Mouse (Mus musculus): Measurements from ENCODE around the gene Irf9. TPM values are rescaled to one million over a fixed set of nuclear protein-coding genes. Genes with fewer than 3 reads are reported as not detected.

Gene Irf9
- polyA plus RNA-seq, 1 experiment: 84.3 TPM

DNA sequence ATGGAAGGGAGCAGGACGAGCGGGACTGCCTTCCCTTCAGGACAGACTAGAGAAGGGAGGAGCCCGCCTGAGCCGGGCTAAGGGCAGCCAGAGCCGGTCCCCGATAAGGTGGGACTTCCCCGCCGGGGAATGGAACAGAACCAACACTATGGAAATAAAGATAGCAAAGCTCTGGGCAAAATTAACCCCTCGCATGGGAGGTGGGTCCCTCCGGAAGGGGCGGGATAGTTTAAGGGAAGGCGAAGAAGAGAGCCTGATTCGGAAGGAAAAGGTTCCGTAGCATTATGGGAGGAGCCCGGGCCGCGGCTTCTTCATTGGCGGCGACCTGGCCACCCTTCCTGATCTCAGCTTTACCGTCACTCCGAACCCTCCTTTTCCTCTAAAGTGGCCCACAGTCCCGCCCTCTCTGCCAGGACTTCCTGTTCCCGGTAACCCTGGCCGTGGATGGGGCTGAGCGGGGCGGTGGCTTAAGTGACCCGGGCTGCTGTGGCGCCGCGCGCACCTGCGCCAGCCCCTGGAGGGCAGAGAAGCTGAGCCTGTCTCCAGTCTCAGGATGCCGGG is 12.0 kb upstream of the Irf9 start, which contains the start of gene Rnf31:
Gene Rnf31 (plus strand): TSS at position 378 of the 561 bp plus-strand sequence.
- no peaks in the 10 kb centered on the region; the same call in 1 of the 2 replicates for H3K4me1 ChIP-seq (ENCODE audit: control insufficient read depth, insufficient read depth, low read length)
- peak; percentile 60; the same call in 1 of the 2 replicates for TF ChIP-seq POLR2A (IDR thresholded peaks at IDR 0.05; ENCODE audit: borderline replicate concordance, control insufficient read depth, low read depth, low read length)
- TF ChIP-seq CTCF (IDR thresholded peaks at IDR 0.05; ENCODE audit: control insufficient read depth, insufficient read depth, low read length): no peak
- peak within 1 kb of the TSS; percentile 96 for H3K27ac ChIP-seq (ENCODE audit: control insufficient read depth, insufficient read depth, low read depth, low read length, poor library complexity)
- under 1% methylated on average over 33 of the region's 33 CpGs for WGBS
- H3K4me3 ChIP-seq (replicated peaks; ENCODE audit: control insufficient read depth, low read depth, low read length): peak within 1 kb of the TSS; percentile 96

DNA sequence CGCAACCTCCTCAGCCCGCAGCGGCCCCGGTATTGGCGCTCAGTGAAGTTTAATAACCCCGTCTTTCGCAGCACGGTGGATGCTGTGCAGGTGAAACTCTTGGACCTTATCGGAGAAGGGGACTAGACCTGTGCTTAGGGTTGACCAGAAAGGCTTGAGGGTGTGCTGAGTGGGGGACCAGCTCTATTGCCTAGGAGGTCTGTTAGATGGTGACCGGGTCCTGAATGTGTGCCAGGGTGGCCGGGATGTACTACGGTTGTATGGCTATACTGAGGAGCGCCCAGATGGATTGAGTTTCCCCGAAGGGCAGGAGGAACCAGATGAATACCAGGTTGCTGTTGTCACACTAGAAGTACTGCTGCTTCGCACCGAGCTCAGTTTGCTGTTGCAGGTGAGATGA is 11.1 kb upstream of the Irf9 start:
- no peaks in the 10 kb centered on the region; the same call in 1 of the 2 replicates for H3K4me1 ChIP-seq (ENCODE audit: control insufficient read depth, insufficient read depth, low read length)
- no peak for TF ChIP-seq CTCF (IDR thresholded peaks at IDR 0.05; ENCODE audit: control insufficient read depth, insufficient read depth, low read length)
- TF ChIP-seq POLR2A (IDR thresholded peaks at IDR 0.05; ENCODE audit: borderline replicate concordance, control insufficient read depth, low read depth, low read length): no peak
- peak overlapping the region; percentile 96 for H3K27ac ChIP-seq (ENCODE audit: control insufficient read depth, insufficient read depth, low read depth, low read length, poor library complexity)
- 3% methylated on average over 16 of the region's 16 CpGs for WGBS
- H3K4me3 ChIP-seq (replicated peaks; ENCODE audit: control insufficient read depth, low read depth, low read length): peak overlapping the region; percentile 96

GRCm38 (mm10) chr14:55596036-55596690 is 7.2 kb upstream of the Irf9 start:
- Histone ChIP-seq H3K4me1 (ENCODE audit: control insufficient read depth, insufficient read depth, low read length) (no peaks in the 10 kb centered on the region; the same call in 1 of the 2 replicates), H3K4me3 (replicated peaks; ENCODE audit: control insufficient read depth, low read depth, low read length) (no peak overlapping the region), H3K27ac (ENCODE audit: control insufficient read depth, insufficient read depth, low read depth, low read length, poor library complexity) (no peak overlapping the region)
- WGBS: 92% methylated on average over 13 of the region's 13 CpGs
- TF ChIP-seq POLR2A (IDR thresholded peaks at IDR 0.05; ENCODE audit: borderline replicate concordance, control insufficient read depth, low read depth, low read length) (no peak), CTCF (IDR thresholded peaks at IDR 0.05; ENCODE audit: control insufficient read depth, insufficient read depth, low read length) (no peak)

DNA sequence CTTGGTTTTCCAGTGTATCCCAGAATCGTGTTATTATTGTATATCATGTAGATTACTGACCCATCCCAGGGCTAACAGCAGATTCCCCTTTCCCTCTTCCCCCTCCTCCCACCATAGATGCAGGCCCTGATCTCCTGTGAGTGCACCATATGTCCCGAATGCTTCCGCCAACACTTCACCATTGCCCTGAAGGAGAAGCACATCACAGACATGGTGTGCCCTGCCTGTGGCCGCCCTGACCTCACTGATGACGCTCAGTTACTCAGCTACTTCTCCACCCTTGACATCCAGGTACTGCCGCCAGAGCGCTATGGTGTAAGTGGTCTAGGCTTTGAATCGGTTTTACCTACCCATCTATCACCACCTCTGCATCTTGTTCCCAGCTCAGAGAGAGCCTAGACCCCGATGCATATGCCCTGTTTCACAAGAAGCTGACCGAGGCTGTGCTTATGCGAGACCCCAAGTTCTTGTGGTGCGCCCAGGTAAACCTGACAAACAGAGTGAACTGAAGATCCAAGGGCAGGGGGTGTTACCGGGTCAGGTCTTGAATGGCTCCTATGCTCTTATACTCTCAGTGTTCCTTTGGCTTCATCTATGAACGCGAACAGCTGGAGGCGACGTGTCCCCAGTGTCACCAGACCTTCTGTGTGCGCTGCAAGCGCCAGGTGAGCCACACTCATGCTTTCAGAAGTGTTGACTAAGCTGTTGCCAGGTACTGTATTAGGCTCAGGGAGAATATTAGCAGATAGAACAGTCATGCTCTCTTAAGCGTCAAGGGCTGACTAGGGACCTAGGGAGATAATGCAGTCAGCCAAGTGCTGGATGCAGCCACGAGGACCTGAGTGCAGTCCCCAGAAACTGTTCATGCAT is 4.6 kb upstream of the Irf9 start:
- WGBS: 93% methylated on average over 21 of the region's 21 CpGs
- TF ChIP-seq POLR2A (IDR thresholded peaks at IDR 0.05; ENCODE audit: borderline replicate concordance, control insufficient read depth, low read depth, low read length): no peak
- peaks cover 3% of the 10 kb centered on the region; the same call in 1 of the 2 replicates for H3K4me1 ChIP-seq (ENCODE audit: control insufficient read depth, insufficient read depth, low read length)
- H3K27ac ChIP-seq (ENCODE audit: control insufficient read depth, insufficient read depth, low read depth, low read length, poor library complexity): no peak overlapping the region
- H3K4me3 ChIP-seq (replicated peaks; ENCODE audit: control insufficient read depth, low read depth, low read length): no peak overlapping the region

GRCm38 (mm10) chr14:55603633-55604576 is 534 bp downstream of the Irf9 start:
- Histone ChIP-seq H3K4me1 (ENCODE audit: control insufficient read depth, insufficient read depth, low read length) (peaks cover 7% of the 10 kb centered on the region; the same call in 1 of the 2 replicates), H3K4me3 (replicated peaks; ENCODE audit: control insufficient read depth, low read depth, low read length) (peak overlapping the region; percentile 77), H3K27ac (ENCODE audit: control insufficient read depth, insufficient read depth, low read depth, low read length, poor library complexity) (peak overlapping the region; percentile 95)
- under 1% methylated on average over 19 of the region's 19 CpGs for WGBS
- TF ChIP-seq POLR2A (IDR thresholded peaks at IDR 0.05; ENCODE audit: borderline replicate concordance, control insufficient read depth, low read depth, low read length) (peak; percentile 47), CTCF (IDR thresholded peaks at IDR 0.05; ENCODE audit: control insufficient read depth, insufficient read depth, low read length) (peak; percentile 98)

- peaks cover 7% of the 10 kb centered on the region; the same call in 1 of the 2 replicates for H3K4me1 ChIP-seq (ENCODE audit: control insufficient read depth, insufficient read depth, low read length)
- peak overlapping the region; percentile 77 for H3K4me3 ChIP-seq (replicated peaks; ENCODE audit: control insufficient read depth, low read depth, low read length)
- peak overlapping the region; percentile 95 for H3K27ac ChIP-seq (ENCODE audit: control insufficient read depth, insufficient read depth, low read depth, low read length, poor library complexity)
- TF ChIP-seq CTCF (IDR thresholded peaks at IDR 0.05; ENCODE audit: control insufficient read depth, insufficient read depth, low read length) (no peak), POLR2A (IDR thresholded peaks at IDR 0.05; ENCODE audit: borderline replicate concordance, control insufficient read depth, low read depth, low read length) (no peak)
- WGBS: 45% methylated on average over 11 of the region's 11 CpGs
These were observed 1.5 kb downstream of the Irf9 start for GRCm38 (mm10) chr14:55604823-55605222.

DNA sequence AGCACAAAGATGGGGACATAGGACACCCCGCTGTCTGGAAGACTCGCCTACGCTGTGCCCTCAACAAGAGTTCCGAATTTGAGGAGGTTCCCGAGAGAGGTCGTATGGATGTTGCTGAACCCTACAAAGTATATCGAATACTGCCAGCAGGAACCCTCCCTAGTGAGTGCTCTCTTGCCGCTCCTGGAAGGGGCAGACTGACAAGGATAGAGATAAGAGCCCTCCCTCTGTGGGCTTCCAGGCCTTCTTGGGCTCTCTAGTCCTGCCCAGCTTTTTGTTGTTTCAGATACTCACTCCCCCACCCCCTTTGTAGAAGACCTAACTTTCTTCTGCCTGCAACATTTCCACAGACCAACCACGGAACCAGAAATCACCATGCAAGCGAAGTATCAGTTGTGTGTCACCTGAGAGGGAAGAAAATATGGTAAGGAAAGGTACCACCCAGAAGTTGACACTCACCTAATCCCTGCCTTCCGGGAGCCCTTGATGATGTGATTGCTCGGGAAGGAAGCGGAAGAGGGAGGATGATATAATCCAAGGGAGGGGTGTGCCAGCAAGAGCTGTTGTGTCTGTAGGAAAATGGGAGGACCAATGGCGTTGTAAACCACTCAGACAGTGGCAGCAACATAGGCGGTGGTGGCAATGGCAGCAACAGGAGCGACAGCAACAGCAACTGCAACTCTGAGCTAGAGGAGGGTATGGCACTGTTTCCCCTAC is 2.5 kb downstream of the Irf9 start:
- no peak for TF ChIP-seq CTCF (IDR thresholded peaks at IDR 0.05; ENCODE audit: control insufficient read depth, insufficient read depth, low read length)
- TF ChIP-seq POLR2A (IDR thresholded peaks at IDR 0.05; ENCODE audit: borderline replicate concordance, control insufficient read depth, low read depth, low read length): no peak
- Histone ChIP-seq H3K27ac (ENCODE audit: control insufficient read depth, insufficient read depth, low read depth, low read length, poor library complexity) (no peak overlapping the region), H3K4me3 (replicated peaks; ENCODE audit: control insufficient read depth, low read depth, low read length) (peak overlapping the region; percentile 46), H3K4me1 (ENCODE audit: control insufficient read depth, insufficient read depth, low read length) (peaks cover 7% of the 10 kb centered on the region; the same call in 1 of the 2 replicates)
- 75% methylated on average over 16 of the region's 16 CpGs for WGBS
